Mouse (Mus musculus) heart, embryonic 15.5 days (tissue): ENCODE measurements at regions not wholly inside any gene's neighbourhood (a gene's known extent, or its start where the extent isn't known, plus 50 kb on each side); places are given as distances from the start of the nearest gene placed in this dataset.

Experiments
- ATAC-seq: fragments of 200-750 bp; cut with Nextera tagmentation; replicated peaks from 2 replicates; pipeline ENCODE4 v1.8.0; 2017; ENCODE audit warnings: low read depth, moderate TSS enrichment; ENCODE audit not compliant: insufficient number of reproducible peaks, insufficient read depth, low FRiP score
- H3K27ac ChIP-seq: fragments of 300-500 bp; sonication (generic); 2 replicates; pipeline ENCODE4 v1.5.1; 2015; ENCODE audit warnings: mild to moderate bottlenecking, inconsistent platforms
- H3K27me3 ChIP-seq: fragments of 300-500 bp; sonication (generic); 2 replicates; pipeline ENCODE4 v1.6.1; 2015; ENCODE audit warnings: inconsistent platforms
- H3K36me3 ChIP-seq: fragments of 300-500 bp; sonication (generic); 2 replicates; pipeline ENCODE4 v1.6.1; 2015; ENCODE audit warnings: mild to moderate bottlenecking, inconsistent platforms
- H3K4me1 ChIP-seq: fragments of 300-500 bp; sonication (generic); replicated peaks from 2 replicates; pipeline ENCODE4 v1.6.1; 2015; ENCODE audit warnings: inconsistent platforms
- H3K4me2 ChIP-seq: fragments of 300-500 bp; sonication (generic); 2 replicates; pipeline ENCODE4 v1.6.1; 2015; ENCODE audit warnings: inconsistent platforms, mild to moderate bottlenecking, moderate library complexity
- H3K4me3 ChIP-seq: fragments of 300-500 bp; sonication (generic); 2 replicates; pipeline ENCODE4 v1.5.1; 2015; ENCODE audit warnings: mild to moderate bottlenecking, inconsistent platforms
- H3K9ac ChIP-seq: fragments of 300-500 bp; sonication (generic); 2 replicates; pipeline ENCODE4 v1.6.1; 2015; ENCODE audit warnings: mild to moderate bottlenecking, inconsistent platforms
- H3K9me3 ChIP-seq: fragments of 300-500 bp; sonication (generic); replicated peaks from 2 replicates; pipeline ENCODE4 v1.6.1; 2016; ENCODE audit warnings: inconsistent platforms
- WGBS: fragments of 180-500 bp; shearing (Covaris S2); methylation state at CpG from one replicate; pipeline ENCODE4 v1.1.7; 2015; ENCODE audit warnings: mixed read lengths; 5-methylcytosine and 5-hydroxymethylcytosine counted together

- WGBS = 54% methylated on average over 15 of the region's 15 CpGs
- no peaks in the 10 kb centered on the region for H3K4me1 ChIP-seq
- H3K27me3 ChIP-seq = peaks cover 7% of the 10 kb centered on the region; the same call in 1 of the 2 replicates
- no peak for ATAC-seq
- no peak overlapping the region for H3K4me2 ChIP-seq
- no peak overlapping the region for H3K9ac ChIP-seq
- H3K36me3 ChIP-seq = no peaks in the 10 kb centered on the region
- H3K27ac ChIP-seq = no peak overlapping the region
- no peaks in the 10 kb centered on the region for H3K9me3 ChIP-seq
- H3K4me3 ChIP-seq = no peak overlapping the region
These were observed 125.7 kb upstream of the Gdf10 start for GRCm38 (mm10) chr14:33797551-33798303.

DNA sequence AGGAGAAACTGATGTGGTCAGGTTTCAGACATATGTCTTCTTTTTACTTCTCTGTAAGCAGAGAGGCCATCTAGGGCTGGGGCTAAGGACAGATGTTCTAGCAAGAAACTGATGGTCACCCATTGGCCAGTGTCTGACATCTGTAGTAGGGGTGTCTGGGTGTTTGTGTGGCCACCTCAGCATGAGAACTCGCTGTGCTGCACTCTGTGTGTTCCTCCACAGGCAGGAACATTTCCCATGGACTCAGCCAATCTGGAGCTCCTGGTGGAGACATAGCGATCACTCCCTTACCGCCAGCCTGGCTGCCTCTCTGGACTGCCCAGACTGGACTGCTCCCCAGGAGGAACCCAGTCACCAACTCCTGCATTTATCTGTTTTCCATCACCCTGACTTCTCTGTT is 119.1 kb upstream of the Gdf10 start:
- Histone ChIP-seq H3K4me3 (no peak overlapping the region), H3K9me3 (no peaks in the 10 kb centered on the region), H3K36me3 (no peaks in the 10 kb centered on the region), H3K9ac (no peak overlapping the region), H3K27me3 (no peaks in the 10 kb centered on the region), H3K27ac (no peak overlapping the region), H3K4me2 (no peak overlapping the region), H3K4me1 (peaks cover 19% of the 10 kb centered on the region)
- no peak for ATAC-seq
- WGBS = 77% methylated on average over 3 of the region's 3 CpGs

DNA sequence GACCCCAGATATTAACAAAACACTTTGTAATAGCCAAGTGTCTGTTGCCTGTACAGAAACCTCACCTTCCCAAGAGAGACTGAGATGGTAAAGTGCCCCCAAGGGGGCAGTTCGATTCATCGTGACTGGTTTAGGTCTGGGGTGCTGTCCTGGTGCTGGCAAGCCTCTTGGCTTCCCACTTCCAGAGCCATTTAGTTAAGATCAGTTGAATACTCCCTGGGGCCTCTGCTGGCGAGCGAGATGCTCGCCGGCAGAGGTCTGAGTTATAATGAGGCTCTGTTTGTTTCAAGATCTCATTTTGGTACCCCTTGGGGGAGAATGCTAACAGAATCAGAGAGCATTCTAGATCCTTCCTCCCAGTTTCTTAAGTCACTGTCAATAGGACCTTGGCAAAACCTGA is 118.7 kb upstream of the Gdf10 start:
- H3K27me3 ChIP-seq = no peaks in the 10 kb centered on the region
- ATAC-seq = no peak
- 57% methylated on average over 6 of the region's 6 CpGs for WGBS
- H3K4me1 ChIP-seq = peaks cover 21% of the 10 kb centered on the region
- H3K9ac ChIP-seq = no peak overlapping the region
- H3K36me3 ChIP-seq = no peaks in the 10 kb centered on the region
- no peak overlapping the region for H3K4me2 ChIP-seq
- no peak overlapping the region for H3K27ac ChIP-seq
- H3K4me3 ChIP-seq = no peak overlapping the region
- H3K9me3 ChIP-seq = no peaks in the 10 kb centered on the region

DNA sequence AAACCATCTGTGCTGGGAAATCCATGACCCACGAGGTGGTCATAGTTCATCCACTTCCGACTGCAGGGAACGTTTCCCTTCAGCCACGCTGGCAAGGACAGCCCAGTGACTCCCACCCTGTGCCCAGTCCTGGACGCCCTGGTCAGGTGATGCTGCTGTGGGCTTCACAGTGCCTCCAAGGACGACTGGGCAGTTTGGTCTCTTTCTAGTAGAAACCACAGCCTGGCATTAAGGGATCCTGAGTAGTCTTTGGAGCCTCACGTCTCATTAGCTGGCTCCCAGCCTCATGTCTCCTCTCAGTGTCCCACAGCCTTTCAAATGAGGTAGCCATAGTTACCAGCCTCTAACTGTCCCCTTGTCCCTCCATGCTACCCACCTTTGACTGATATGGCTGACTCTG is 116.2 kb upstream of the Gdf10 start:
- H3K4me1 ChIP-seq = peaks cover 21% of the 10 kb centered on the region
- no peaks in the 10 kb centered on the region for H3K36me3 ChIP-seq
- no peaks in the 10 kb centered on the region for H3K9me3 ChIP-seq
- no peak overlapping the region for H3K9ac ChIP-seq
- H3K4me2 ChIP-seq = no peak overlapping the region
- ATAC-seq = no peak
- WGBS = 58% methylated on average over 7 of the region's 7 CpGs
- no peak overlapping the region for H3K27ac ChIP-seq
- H3K27me3 ChIP-seq = no peaks in the 10 kb centered on the region
- H3K4me3 ChIP-seq = no peak overlapping the region

GRCm38 (mm10) chr14:33808593-33809265 is 114.7 kb upstream of the Gdf10 start:
- H3K27me3 ChIP-seq = no peaks in the 10 kb centered on the region
- 23% methylated on average over 11 of the region's 11 CpGs for WGBS
- no peak overlapping the region for H3K4me2 ChIP-seq
- no peak overlapping the region for H3K4me3 ChIP-seq
- peaks cover 21% of the 10 kb centered on the region for H3K4me1 ChIP-seq
- peak overlapping the region; percentile 67 for H3K27ac ChIP-seq
- H3K9me3 ChIP-seq = no peaks in the 10 kb centered on the region
- peak; percentile 73 for ATAC-seq
- no peak overlapping the region for H3K9ac ChIP-seq
- H3K36me3 ChIP-seq = no peaks in the 10 kb centered on the region

DNA sequence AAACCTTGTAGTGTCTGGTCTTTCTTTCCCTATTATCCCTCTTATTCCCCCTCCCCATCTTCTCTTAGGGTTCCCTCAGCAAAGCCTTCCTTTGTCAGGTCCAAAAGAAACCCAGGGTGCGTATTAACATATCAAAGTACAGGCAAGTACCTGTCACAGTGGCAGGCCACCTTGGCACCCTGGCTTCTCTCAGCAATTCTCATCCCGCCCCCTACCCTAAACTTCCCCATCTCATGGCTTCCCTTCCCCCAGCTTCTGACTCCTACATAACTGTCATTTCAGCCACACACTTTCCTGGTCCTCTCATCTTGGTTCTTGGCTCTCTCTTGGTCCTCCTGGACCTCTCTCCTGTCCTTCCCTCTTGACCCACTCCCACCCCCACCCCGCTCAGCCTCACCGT is 112.8 kb upstream of the Gdf10 start:
- Histone ChIP-seq H3K4me2 (no peak overlapping the region), H3K36me3 (no peaks in the 10 kb centered on the region), H3K4me3 (no peak overlapping the region), H3K9ac (no peak overlapping the region), H3K27me3 (no peaks in the 10 kb centered on the region), H3K9me3 (no peaks in the 10 kb centered on the region), H3K4me1 (peaks cover 21% of the 10 kb centered on the region), H3K27ac (no peak overlapping the region)
- no peak for ATAC-seq
- 82% methylated on average over 4 of the region's 4 CpGs for WGBS

GRCm38 (mm10) chr14:33811241-33811640 is 112.1 kb upstream of the Gdf10 start:
- no peak overlapping the region for H3K9ac ChIP-seq
- no peak overlapping the region for H3K4me2 ChIP-seq
- H3K4me3 ChIP-seq = no peak overlapping the region
- WGBS = 70% methylated on average over 3 of the region's 3 CpGs
- no peaks in the 10 kb centered on the region for H3K27me3 ChIP-seq
- H3K27ac ChIP-seq = no peak overlapping the region
- ATAC-seq = no peak
- no peaks in the 10 kb centered on the region for H3K9me3 ChIP-seq
- peaks cover 21% of the 10 kb centered on the region for H3K4me1 ChIP-seq
- no peaks in the 10 kb centered on the region for H3K36me3 ChIP-seq

GRCm38 (mm10) chr14:33812266-33812665 is 111.1 kb upstream of the Gdf10 start:
- ATAC-seq = no peak
- WGBS = 83% methylated on average over 8 of the region's 8 CpGs
- Histone ChIP-seq H3K27me3 (no peaks in the 10 kb centered on the region), H3K4me2 (no peak overlapping the region), H3K9ac (no peak overlapping the region), H3K27ac (no peak overlapping the region), H3K9me3 (no peaks in the 10 kb centered on the region), H3K4me3 (no peak overlapping the region), H3K36me3 (no peaks in the 10 kb centered on the region), H3K4me1 (peaks cover 20% of the 10 kb centered on the region)

GRCm38 (mm10) chr14:33812772-33813171 is 110.6 kb upstream of the Gdf10 start:
- no peak for ATAC-seq
- Histone ChIP-seq H3K27me3 (no peaks in the 10 kb centered on the region), H3K4me2 (no peak overlapping the region), H3K36me3 (no peaks in the 10 kb centered on the region), H3K27ac (no peak overlapping the region), H3K4me1 (peaks cover 17% of the 10 kb centered on the region), H3K9me3 (no peaks in the 10 kb centered on the region), H3K4me3 (no peak overlapping the region), H3K9ac (no peak overlapping the region)
- 58% methylated on average over 4 of the region's 4 CpGs for WGBS

- no peak overlapping the region for H3K4me3 ChIP-seq
- no peak overlapping the region for H3K4me2 ChIP-seq
- H3K36me3 ChIP-seq = no peaks in the 10 kb centered on the region
- H3K27me3 ChIP-seq = no peaks in the 10 kb centered on the region
- no peaks in the 10 kb centered on the region for H3K9me3 ChIP-seq
- H3K4me1 ChIP-seq = peaks cover 13% of the 10 kb centered on the region
- no peak overlapping the region for H3K27ac ChIP-seq
- no peak overlapping the region for H3K9ac ChIP-seq
- ATAC-seq = no peak
- WGBS = 56% methylated on average over 3 of the region's 3 CpGs
These were observed 110.1 kb upstream of the Gdf10 start for GRCm38 (mm10) chr14:33813274-33813673.

DNA sequence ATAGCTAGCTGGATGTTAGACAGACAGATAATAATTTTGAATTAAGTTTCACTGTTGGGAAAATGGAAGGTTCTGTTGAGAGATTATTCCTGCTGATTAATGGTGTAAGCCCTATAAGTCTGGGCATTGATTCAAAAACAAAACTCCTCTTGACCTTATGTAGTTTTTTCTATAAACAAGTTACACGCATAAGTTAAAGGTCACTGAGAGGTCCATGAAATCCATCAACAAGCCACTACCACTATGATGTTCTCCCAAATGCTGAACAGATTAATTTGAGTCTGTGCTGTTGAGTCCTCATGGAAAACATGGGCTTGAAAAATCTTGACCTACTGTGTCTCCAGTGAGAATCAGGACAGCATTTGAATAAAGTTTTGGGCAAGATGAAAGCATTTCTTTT is 109.3 kb upstream of the Gdf10 start:
- no peak for ATAC-seq
- H3K4me1 ChIP-seq = peaks cover 4% of the 10 kb centered on the region
- H3K27me3 ChIP-seq = 0 out of 2 replicates have a peak, but pooled peaks cover 3% of the 10 kb centered on the region
- no peak overlapping the region for H3K27ac ChIP-seq
- no peaks in the 10 kb centered on the region for H3K36me3 ChIP-seq
- no peaks in the 10 kb centered on the region for H3K9me3 ChIP-seq
- no peak overlapping the region for H3K9ac ChIP-seq
- WGBS = 71% methylated on average over 1 of the region's 1 CpGs
- no peak overlapping the region for H3K4me2 ChIP-seq
- H3K4me3 ChIP-seq = no peak overlapping the region

DNA sequence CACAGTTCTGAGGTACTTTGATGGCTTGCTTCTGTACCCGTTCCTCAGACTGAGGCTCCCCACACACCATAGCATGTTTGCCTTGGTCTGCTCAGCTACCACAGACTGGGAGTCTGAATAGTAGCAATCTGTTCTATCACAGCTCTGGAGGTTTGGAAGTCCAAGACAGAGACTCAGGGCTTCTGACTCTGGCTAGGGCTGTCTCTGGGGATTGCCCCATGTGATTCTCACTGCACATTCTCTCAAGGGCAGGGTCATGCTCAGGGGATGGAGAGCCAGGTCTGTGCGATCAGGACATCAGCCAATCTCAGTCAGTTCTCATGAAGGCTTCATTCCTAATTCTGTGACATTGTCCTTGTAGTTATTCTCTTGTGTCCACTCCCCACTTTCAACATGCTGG is 108.8 kb upstream of the Gdf10 start:
- Histone ChIP-seq H3K4me2 (no peak overlapping the region), H3K4me3 (no peak overlapping the region), H3K4me1 (no peaks in the 10 kb centered on the region), H3K9me3 (no peaks in the 10 kb centered on the region), H3K27me3 (0 out of 2 replicates have a peak, but pooled peaks cover 3% of the 10 kb centered on the region), H3K36me3 (no peaks in the 10 kb centered on the region), H3K27ac (no peak overlapping the region), H3K9ac (no peak overlapping the region)
- 74% methylated on average over 2 of the region's 2 CpGs for WGBS
- ATAC-seq = no peak
